Mouse (Mus musculus): ENCODE measurements at regions not wholly inside any gene's neighbourhood (a gene's known extent, or its start where the extent isn't known, plus 50 kb on each side); places are given as distances from the start of the nearest gene placed in this dataset.
"Not testable (repeated sequence)": the region's sequence is repeated elsewhere in the genome, so short reads cannot be mapped to it uniquely, and the experiment has no call there.

DNA sequence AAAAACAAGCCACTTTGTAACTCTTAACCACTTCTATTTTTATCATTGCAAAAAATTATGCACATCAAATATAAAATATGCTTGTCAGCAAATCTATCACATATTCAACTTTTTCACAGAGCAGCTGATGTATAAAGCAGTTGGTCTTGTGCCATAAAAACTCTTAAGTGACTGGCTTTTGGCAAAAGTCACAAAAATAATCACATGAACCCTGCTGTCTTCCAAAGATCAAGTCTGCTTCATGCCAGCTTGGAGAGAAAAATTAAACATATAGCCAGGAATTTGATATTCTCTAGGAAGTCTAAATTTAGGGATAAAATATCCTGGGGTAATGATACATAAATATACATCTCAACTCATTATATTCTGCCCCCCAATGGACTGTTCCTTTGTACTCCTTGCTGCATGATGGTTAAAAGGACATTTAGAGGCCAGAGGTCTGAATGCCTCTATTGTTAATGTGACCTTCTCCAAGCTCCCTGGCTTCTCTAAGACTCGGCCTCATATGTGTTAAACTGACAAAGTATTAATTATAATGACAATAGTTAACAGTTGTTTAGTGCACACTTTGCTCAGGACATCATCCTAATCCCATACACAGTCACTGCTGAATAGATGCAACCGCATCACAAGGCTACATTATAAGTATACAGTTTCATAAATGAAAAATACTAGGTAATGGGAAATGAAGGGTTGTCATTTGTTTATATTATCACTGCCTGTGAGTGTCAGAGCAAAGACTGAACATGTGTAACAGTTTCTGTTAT, 422.9 kb upstream of the Hs3st1 start:
- no peak overlapping the region for H3K9ac ChIP-seq
- no peak for ATAC-seq (ENCODE audit: low read depth)
- H3K4me2 ChIP-seq: no peak overlapping the region
- no peaks in the 10 kb centered on the region for H3K27me3 ChIP-seq
- 47% methylated on average over 2 of the region's 2 CpGs for WGBS
- no peaks in the 10 kb centered on the region for H3K4me1 ChIP-seq (replicated peaks)
- no peak overlapping the region for H3K4me3 ChIP-seq
- H3K27ac ChIP-seq (replicated peaks): no peak overlapping the region
- no peaks in the 10 kb centered on the region for H3K36me3 ChIP-seq
- no peaks in the 10 kb centered on the region for H3K9me3 ChIP-seq

DNA sequence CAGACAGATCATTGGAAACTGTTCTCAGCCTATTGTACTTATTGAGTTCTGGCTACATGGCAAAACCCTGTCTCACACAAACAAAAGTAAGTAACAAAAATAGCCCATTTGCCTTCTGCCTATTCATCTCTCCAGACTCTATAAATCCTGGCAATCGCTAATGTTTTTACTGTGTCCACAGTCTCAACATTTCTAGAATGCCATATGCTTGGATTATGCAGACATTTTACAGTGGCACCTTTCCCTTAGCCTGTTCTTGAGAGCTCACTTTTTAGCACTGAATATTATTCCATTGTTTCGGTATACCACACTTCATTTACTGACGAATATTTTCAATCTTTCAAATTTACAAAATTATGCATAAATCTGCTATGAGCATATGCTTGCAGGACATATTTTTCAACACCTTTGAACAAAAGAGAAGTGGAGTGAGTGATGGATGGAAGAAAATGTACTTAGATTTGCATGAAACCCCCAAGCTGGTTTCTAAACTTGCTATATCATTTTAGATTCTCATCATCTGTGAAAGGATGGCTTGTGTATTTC, 381.5 kb upstream of the Hs3st1 start:
- Histone ChIP-seq H3K4me3 (no peak overlapping the region), H3K36me3 (no peaks in the 10 kb centered on the region), H3K9me3 (no peaks in the 10 kb centered on the region), H3K4me2 (no peak overlapping the region), H3K27me3 (no peaks in the 10 kb centered on the region), H3K4me1 (replicated peaks) (no peaks in the 10 kb centered on the region), H3K27ac (replicated peaks) (no peak overlapping the region), H3K9ac (no peak overlapping the region)
- WGBS: 91% methylated on average over 3 of the region's 3 CpGs
- no peak for ATAC-seq (ENCODE audit: low read depth)

DNA sequence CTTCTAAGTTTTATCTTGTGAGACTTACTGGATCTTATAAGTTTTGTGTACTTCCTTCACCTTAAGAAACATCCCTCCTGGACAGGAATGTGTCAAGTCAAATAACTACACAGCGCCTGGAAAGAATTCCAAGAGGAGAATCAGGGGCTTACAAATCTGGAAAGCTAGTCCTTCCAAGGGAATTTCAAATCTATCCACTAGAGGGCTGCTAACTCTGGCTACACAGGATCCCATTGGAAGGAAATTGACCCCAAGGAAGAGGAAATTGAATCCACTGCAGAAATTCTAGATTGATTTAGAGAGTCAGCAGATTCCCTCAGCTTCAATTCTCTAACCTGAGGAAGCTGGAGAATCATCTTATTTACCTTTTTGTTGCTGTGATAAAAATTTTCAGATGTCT, 369.1 kb upstream of the Hs3st1 start:
- Histone ChIP-seq H3K27me3 (no peaks in the 10 kb centered on the region), H3K4me3 (no peak overlapping the region), H3K9me3 (no peaks in the 10 kb centered on the region), H3K9ac (no peak overlapping the region), H3K4me1 (replicated peaks) (no peaks in the 10 kb centered on the region), H3K4me2 (no peak overlapping the region), H3K27ac (replicated peaks) (no peak overlapping the region), H3K36me3 (no peaks in the 10 kb centered on the region)
- 65% methylated on average over 1 of the region's 1 CpGs for WGBS
- ATAC-seq (ENCODE audit: low read depth): no peak

DNA sequence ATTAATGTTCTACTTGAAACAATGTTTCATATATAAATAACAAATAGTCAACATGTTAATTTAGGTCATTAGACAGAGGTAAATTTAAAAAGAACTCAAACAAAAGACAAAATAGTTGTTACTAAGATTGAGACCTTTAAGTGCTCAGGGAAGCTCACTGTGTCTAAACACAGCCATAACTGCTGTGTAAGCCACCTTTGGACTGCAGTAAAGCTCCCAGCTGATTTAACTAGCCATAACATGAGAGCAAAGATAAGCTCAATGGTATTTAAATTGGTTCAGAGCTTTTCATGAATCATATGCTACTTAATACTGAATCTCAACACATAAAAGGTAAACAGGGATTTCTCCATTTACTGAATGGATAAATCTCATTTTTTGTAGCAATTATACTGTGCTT, 361.6 kb upstream of the Hs3st1 start:
- Histone ChIP-seq H3K9ac (no peak overlapping the region), H3K27me3 (no peaks in the 10 kb centered on the region), H3K36me3 (no peaks in the 10 kb centered on the region), H3K27ac (replicated peaks) (no peak overlapping the region), H3K4me2 (no peak overlapping the region), H3K4me1 (replicated peaks) (no peaks in the 10 kb centered on the region), H3K4me3 (no peak overlapping the region), H3K9me3 (no peaks in the 10 kb centered on the region)
- ATAC-seq (ENCODE audit: low read depth): no peak

DNA sequence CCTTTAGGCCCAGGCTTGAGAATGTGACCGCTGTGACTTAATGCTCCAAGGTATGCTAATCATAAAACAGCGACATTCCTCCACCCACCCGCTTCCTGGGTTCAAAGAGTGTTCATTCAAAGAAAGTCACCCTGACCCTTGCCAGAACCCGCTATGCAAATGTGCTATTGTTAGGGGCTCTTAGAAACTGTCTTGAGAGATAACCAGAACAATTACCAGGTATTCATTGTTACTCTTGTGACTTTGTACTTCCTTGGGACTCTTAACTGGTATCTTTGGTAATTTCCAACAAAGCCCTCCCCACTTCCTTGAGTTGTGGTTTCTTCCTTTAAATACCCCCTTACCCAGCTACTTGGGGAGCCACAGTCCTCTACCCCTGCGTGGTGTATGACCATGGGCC, 334.3 kb upstream of the Hs3st1 start:
- WGBS: 87% methylated on average over 5 of the region's 5 CpGs
- not testable (repeated sequence) for H3K4me2 ChIP-seq; ATAC-seq (ENCODE audit: low read depth); H3K27ac ChIP-seq (replicated peaks); H3K4me3 ChIP-seq; H3K9ac ChIP-seq; H3K4me1 ChIP-seq (replicated peaks); H3K9me3 ChIP-seq; H3K27me3 ChIP-seq; H3K36me3 ChIP-seq

DNA sequence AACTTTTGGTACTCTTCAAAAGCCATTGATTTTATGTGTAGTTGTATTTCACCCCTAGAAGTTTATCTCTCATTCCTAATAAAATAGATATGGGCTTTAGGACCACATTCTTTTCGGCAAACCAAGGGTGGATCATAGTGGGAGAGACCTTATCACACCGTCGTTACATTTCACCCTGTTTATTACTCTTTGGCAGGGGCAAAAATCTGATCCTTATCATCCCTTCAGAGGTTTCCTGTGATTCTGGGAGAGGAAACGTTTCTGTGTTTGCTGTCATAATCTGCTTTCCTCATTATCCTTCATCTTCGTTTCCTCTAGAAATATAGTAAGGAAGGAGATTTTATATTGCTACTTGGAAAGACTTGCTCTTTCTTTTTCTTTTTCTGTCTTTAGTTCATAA, 290.0 kb upstream of the Hs3st1 start:
- Histone ChIP-seq H3K27ac (replicated peaks) (no peak overlapping the region), H3K4me2 (no peak overlapping the region), H3K27me3 (no peaks in the 10 kb centered on the region), H3K4me3 (no peak overlapping the region), H3K9ac (no peak overlapping the region), H3K4me1 (replicated peaks) (no peaks in the 10 kb centered on the region), H3K9me3 (no peaks in the 10 kb centered on the region), H3K36me3 (no peaks in the 10 kb centered on the region)
- ATAC-seq (ENCODE audit: low read depth): no peak
- 72% methylated on average over 5 of the region's 5 CpGs for WGBS

DNA sequence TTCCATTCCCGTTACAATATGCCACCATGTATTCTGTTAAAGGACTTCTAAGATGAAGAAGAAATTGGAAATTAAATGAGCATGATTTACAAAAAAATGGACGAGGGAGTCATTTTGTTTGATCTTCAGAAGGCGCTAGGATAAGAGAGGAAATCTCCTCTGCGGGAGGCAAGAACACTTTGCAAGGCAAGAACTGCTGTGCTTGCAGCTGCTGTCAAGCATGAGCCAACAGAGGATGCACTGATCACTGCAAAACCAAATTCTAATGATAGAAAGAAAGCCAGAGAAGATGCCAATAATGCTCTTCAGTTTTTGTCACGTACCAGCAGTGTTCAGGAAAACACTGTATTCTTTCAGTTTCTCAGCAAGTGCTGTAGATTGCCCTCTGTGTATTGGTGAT, 279.2 kb upstream of the Hs3st1 start:
- H3K27ac ChIP-seq (replicated peaks): no peak overlapping the region

DNA sequence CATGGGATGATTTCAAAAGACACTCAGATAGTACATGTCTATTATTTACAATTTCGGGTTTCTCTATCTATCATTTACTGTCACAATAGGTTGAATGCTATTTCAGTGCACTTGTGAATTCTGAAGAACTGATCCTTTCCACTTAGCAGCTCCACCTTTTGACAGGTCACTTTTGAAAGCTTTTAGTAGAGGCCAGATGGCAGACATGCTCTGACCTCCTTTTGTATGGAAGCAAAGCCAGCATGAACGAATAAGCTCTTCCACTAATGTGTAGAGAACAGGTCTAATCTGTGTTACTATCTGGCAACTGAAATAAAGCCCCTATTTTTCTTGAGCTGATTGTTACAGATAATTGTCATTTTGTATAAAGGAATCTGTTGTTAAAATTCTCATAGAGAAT, 278.4 kb upstream of the Hs3st1 start:
- no peak overlapping the region for H3K9ac ChIP-seq
- no peak overlapping the region for H3K4me3 ChIP-seq
- no peaks in the 10 kb centered on the region for H3K36me3 ChIP-seq
- H3K27me3 ChIP-seq: no peaks in the 10 kb centered on the region
- H3K27ac ChIP-seq (replicated peaks): no peak overlapping the region
- WGBS: 87% methylated on average over 2 of the region's 2 CpGs
- no peaks in the 10 kb centered on the region for H3K9me3 ChIP-seq
- no peaks in the 10 kb centered on the region for H3K4me1 ChIP-seq (replicated peaks)
- no peak overlapping the region for H3K4me2 ChIP-seq
- no peak for ATAC-seq (ENCODE audit: low read depth)

More for the DNA sequence above, 279.2 kb upstream of the Hs3st1 start:
- H3K9ac ChIP-seq: no peak overlapping the region
- no peak overlapping the region for H3K4me2 ChIP-seq
- WGBS: 83% methylated on average over 5 of the region's 5 CpGs
- H3K36me3 ChIP-seq: no peaks in the 10 kb centered on the region
- no peaks in the 10 kb centered on the region for H3K27me3 ChIP-seq
- no peaks in the 10 kb centered on the region for H3K9me3 ChIP-seq
- no peak for ATAC-seq (ENCODE audit: low read depth)
- H3K4me3 ChIP-seq: no peak overlapping the region
- H3K4me1 ChIP-seq (replicated peaks): no peaks in the 10 kb centered on the region

DNA sequence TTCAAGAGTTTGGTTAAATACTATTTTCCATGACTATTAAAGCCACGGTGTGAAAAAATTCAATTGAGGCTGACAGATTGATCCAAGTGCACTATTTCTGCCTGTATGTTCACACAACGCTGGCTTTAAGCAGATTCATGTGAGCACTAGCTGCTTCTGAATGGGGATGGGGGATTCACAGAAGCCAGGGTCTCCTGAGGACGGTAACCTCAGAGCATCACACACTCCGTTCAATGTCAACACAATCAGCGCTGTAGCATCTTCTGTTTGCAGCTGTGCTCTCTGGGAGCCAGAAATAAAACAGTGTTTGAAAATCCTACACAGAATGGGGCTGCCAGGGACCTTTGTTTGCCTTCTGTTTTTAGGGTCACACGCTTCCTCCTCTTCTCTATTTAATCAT, 275.0 kb upstream of the Hs3st1 start:
- no peak overlapping the region for H3K27ac ChIP-seq (replicated peaks)
- ATAC-seq (ENCODE audit: low read depth): no peak
- H3K4me1 ChIP-seq (replicated peaks): no peaks in the 10 kb centered on the region
- 75% methylated on average over 6 of the region's 6 CpGs for WGBS
- no peak overlapping the region for H3K4me3 ChIP-seq
- no peak overlapping the region for H3K4me2 ChIP-seq
- no peaks in the 10 kb centered on the region for H3K36me3 ChIP-seq
- no peak overlapping the region for H3K9ac ChIP-seq
- no peaks in the 10 kb centered on the region for H3K9me3 ChIP-seq
- no peaks in the 10 kb centered on the region for H3K27me3 ChIP-seq

DNA sequence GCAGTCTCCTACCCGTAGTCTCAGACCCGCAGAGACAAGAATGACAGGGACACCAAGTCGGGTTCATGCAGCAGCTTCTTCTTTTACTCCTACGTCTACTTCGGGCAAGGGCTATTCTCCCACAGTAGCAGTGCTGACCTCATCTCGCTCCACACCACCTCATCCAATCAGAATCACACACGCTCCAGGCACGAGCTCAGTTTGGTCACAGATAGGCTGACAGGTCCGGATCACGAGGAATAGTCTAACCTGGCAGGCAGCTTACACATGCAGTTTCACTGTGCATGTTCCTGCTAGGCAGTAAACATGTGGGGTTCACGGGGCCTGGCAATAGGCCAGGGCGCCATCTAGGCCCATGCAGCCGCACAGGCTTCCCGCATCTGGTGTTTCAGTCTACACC, 260.7 kb upstream of the Hs3st1 start:
- Histone ChIP-seq H3K4me2 (no peak overlapping the region), H3K4me1 (replicated peaks) (no peaks in the 10 kb centered on the region), H3K27ac (replicated peaks) (no peak overlapping the region), H3K36me3 (no peaks in the 10 kb centered on the region), H3K27me3 (no peaks in the 10 kb centered on the region), H3K9ac (no peak overlapping the region), H3K4me3 (no peak overlapping the region), H3K9me3 (no peaks in the 10 kb centered on the region)
- WGBS: 86% methylated on average over 14 of the region's 14 CpGs
- ATAC-seq (ENCODE audit: low read depth): no peak

DNA sequence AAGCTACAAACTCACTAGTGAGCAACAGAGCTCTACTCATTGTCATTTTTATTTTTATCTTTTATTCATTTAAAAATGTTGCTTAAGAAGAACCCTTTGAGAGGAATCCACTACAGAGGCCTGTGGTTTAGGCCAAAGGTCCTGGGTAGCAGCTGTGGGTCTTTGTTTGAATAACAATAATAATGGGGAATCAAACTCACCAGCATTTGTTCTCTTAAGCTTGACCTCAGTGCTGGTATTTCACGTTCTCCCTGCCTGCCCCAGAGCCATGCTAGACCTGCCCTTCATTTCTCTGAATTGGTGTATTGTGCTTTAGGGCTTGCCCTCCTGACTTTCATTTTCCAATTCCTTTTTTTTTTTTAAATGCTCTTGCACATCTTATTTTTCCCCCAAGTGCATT, 232.8 kb upstream of the Hs3st1 start:
- 0% methylated on average over 1 of the region's 1 CpGs for WGBS
- H3K9ac ChIP-seq: no peak overlapping the region
- H3K4me3 ChIP-seq: no peak overlapping the region
- H3K27me3 ChIP-seq: no peaks in the 10 kb centered on the region
- no peaks in the 10 kb centered on the region for H3K9me3 ChIP-seq
- H3K36me3 ChIP-seq: no peaks in the 10 kb centered on the region
- H3K4me1 ChIP-seq (replicated peaks): no peaks in the 10 kb centered on the region
- H3K27ac ChIP-seq (replicated peaks): no peak overlapping the region
- no peak overlapping the region for H3K4me2 ChIP-seq
- no peak for ATAC-seq (ENCODE audit: low read depth)

DNA sequence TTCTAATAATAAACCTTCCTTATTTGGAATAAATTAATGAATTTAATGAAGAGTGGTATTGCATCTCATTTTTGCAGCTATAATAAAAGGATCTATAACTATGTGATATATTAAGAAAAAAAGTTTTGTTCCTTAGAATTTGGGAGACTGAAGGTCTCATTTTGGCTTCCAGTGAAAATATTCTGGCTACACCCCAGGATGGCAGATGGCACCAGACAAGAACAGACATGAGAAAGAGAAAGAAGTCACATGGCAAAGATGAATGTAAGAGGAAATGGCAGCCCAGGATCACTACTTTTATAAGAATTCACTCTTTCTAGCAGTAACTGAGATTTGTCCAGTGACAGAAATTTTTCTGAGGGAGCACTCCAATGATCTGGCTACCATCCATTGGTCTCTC, 209.1 kb upstream of the Hs3st1 start:
- H3K4me1 ChIP-seq (replicated peaks): no peaks in the 10 kb centered on the region
- no peak overlapping the region for H3K4me3 ChIP-seq
- H3K27me3 ChIP-seq: no peaks in the 10 kb centered on the region
- no peaks in the 10 kb centered on the region for H3K9me3 ChIP-seq
- no peak for ATAC-seq (ENCODE audit: low read depth)
- no peaks in the 10 kb centered on the region for H3K36me3 ChIP-seq
- no peak overlapping the region for H3K4me2 ChIP-seq
- no peak overlapping the region for H3K27ac ChIP-seq (replicated peaks)
- no peak overlapping the region for H3K9ac ChIP-seq

DNA sequence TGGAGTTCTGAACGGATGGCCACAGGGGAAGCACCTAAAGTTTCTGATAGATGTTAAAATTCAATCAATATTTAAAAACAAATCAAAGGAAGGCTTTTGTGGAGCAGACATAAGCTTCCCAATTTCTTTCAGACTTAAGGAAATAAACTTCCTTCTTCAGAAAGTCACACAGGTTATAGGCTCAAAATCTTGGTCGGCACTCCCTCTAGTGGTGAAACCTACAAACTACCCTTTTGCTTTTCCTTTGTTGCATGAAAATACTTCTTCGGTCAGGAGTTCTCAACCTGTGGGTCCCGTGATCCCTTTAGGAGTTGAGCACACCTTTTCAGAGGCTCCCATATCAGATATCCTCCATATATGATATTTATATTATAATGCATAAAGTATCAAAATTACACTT, 205.7 kb upstream of the Hs3st1 start:
- no peaks in the 10 kb centered on the region for H3K36me3 ChIP-seq
- H3K27me3 ChIP-seq: no peaks in the 10 kb centered on the region
- H3K27ac ChIP-seq (replicated peaks): no peak overlapping the region
- no peaks in the 10 kb centered on the region for H3K9me3 ChIP-seq
- no peaks in the 10 kb centered on the region for H3K4me1 ChIP-seq (replicated peaks)
- no peak overlapping the region for H3K9ac ChIP-seq
- no peak overlapping the region for H3K4me3 ChIP-seq
- H3K4me2 ChIP-seq: no peak overlapping the region
- WGBS: 35% methylated on average over 4 of the region's 4 CpGs
- ATAC-seq (ENCODE audit: low read depth): no peak

Data from neural tube, embryonic 13.5 days (tissue).